Mouse (Mus musculus): ENCODE measurements at regions not wholly inside any gene's neighbourhood (a gene's known extent, or its start where the extent isn't known, plus 50 kb on each side); places are given as distances from the start of the nearest gene placed in this dataset.

DNA sequence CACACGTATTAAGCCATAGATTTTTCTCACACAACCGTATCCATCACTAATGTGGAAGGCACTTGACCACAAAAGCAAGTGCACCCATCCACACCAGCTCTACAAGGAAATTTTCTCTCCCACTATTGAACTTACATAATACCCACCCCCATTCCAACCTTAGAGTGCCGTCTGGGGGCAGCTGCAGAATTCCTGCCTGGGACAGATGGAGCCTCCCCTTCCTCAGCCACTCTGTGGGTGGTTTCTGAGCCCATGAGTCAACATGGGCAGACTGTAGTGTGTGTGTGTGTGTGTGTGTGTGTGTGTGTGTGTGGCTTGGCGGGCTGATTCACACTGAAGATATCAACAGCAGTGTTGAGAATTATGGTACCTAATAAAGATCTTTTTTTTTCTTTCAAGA, 489.5 kb downstream of the Prss52 start:
- DNase-seq (ENCODE audit: extremely low spot score in 1 of 2, low spot score in 1 of 2) = peak; percentile 47 to 59

DNA sequence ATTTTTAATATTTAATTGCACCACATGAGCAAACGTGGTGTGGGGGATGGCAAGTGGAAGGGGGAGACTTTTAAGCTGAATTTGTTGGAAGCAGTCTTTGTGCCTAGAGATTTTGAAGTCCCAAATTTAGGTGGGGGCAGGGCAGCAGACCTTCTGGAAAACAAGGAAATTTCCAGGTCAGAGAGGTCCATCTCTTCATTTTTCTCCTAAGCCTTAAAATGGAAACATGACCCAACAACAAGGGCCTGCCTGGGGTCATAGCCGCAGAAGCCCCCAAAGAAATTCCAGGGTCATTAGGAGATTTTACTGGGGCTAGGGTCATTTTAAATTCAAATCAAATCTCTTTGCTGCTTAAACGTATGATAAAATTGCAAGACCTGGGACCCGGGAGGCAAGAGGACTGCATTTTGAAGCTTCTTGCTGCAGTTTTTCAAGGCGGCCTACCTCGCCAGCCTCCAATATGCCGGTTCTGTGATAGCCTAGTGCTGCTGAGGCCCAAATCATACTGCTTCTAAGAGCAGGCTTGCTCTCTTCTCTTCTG, 490.0 kb downstream of the Prss52 start:
- peak in 1 of 2 experiments; percentile 41 for DNase-seq (ENCODE audit: extremely low spot score in 1 of 2, low spot score in 1 of 2)

DNA sequence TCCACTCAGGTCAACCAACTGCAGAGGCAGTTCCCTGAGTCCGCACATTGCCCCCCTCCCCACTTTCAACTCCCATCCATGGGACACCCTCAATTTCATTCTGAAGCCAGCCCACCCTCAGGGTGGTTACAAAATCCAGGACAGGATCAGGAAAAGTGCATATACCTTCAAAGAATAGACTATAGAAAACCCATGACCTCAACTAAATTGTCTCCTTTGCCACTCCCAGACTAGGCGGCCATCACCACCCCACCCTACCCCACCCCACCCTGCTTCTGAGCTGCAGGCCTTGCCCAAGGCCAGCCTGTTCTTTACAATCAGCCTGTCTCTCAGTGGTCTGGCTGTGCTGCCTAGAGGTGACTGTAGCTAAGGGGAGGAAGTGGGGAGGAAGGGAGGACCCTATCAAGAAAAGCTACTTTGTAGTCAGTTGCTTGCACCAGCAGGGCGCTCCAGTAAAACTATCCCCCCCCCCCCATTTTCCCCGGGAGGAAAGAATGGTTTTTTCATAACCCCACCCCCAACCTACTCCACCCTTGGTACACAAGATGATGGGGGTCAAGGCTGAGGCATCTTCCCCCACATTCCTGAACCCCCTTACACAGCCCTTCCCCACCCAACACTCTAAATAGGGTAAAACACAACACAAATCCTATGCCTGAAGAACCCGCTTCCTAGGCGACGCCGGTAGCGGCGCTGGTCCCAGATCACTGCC, 490.9 kb downstream of the Prss52 start:
- no peak for DNase-seq (ENCODE audit: extremely low spot score in 1 of 2, low spot score in 1 of 2)

DNA sequence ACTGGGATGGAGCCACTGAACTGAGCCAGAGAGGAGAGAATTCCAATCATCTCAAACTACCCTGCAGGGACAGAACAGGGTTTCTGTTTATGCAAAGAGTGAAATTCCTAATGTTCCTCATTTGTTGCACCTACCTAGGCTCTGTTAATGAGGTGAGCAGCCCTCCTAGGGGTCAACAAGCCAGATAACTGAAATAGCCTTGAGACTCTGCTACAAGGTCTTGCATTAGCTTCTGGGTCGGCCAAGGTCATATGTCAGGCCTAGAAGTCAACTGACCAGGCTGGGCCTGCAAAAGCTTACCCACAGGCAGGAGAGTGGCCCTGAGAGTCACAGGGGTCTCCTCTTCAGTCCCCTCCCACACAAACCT, 491.4 kb downstream of the Prss52 start:
- no peak for DNase-seq (ENCODE audit: extremely low spot score in 1 of 2, low spot score in 1 of 2)

GRCm38 (mm10) chr14:64595891-64596290, 491.8 kb downstream of the Prss52 start:
- DNase-seq (ENCODE audit: extremely low spot score in 1 of 2, low spot score in 1 of 2) = no peak

- DNase-seq (ENCODE audit: extremely low spot score in 1 of 2, low spot score in 1 of 2) = no peak
Observed at GRCm38 (mm10) chr14:64597218-64597617, 493.1 kb downstream of the Prss52 start.

Small RNAs in the stretch of these regions (microRNA-seq; reads per million reads assigned to microRNA genes)
- gene Mir124a-1 (2.2 to 3.6 reads per million in 2 experiments), gene Mir3078 (18.0 to 28.7 reads per million in 2 experiments)
